ENCODE assay signal across 13 mouse cellular contexts in the genomic region with DNA sequence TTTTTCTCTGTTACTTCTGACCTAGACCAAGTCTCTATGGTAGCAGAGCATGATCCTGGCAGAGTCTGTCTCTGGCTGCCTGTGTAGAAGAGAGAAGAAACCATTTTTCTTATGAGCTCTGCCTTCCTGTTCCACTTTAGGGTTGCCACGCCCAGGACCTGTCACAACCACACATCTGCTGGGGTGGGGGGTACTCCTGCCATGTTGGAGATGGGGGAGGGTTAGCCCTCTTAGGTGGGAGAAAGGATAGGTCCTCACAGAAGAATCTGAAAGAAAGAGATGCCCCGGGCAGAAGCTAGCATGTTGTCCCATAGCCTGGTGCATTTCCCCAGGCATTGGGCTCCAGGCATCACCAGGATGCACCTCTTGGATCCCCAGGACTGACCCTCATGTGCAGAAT. TPM values are rescaled to one million over a fixed set of nuclear protein-coding genes. Genes with fewer than 3 reads are reported as not detected.
DNase-seq lines count a peak whose midpoint lies in the region; ATAC-seq lines count a peak whose summit lies in the region.
"Had no signal": no experiment of that assay in that cellular context is flagged by ENCODE, and none has a peak within 500 bp of the region (broad histone marks: within the 10 kb centered on the region; RNA-seq: fewer than 3 reads in every experiment).

No protein-coding gene starts in this region.

- peak overlapping the region; percentile 56; the same call in 1 of the 2 replicates for H3K27ac ChIP-seq in heart, embryonic 13.5 days (replicated peaks)
- H3K27ac ChIP-seq in limb, embryonic 15.5 days = peak overlapping the region; percentile 47

- peak overlapping the region; percentile 56 for H3K4me2 ChIP-seq in heart, embryonic 13.5 days
- H3K4me2 ChIP-seq in limb, embryonic 15.5 days = no peak overlapping the region

- no peak for DNase-seq in heart, postnatal 36 days
- peak; percentile 15 for DNase-seq in thymus, postnatal 14 days
- no peak for DNase-seq in thymus, postnatal 0 days (ENCODE audit: low spot score)
- DNase-seq in testis, postnatal 10 days (ENCODE audit: low spot score) = peak; percentile 35
- DNase-seq in left cerebral cortex, adult 8-10 months (ENCODE audit: low spot score in 2 of 2) = no peak
- DNase-seq in frontal cortex, adult 2 months (ENCODE audit: extremely low spot score in 1 of 2, low spot score in 1 of 2) = no peak
- DNase-seq: gastrocnemius, postnatal 10 days; kidney, adult 18-20 months; lung, postnatal 14 days; thymus, postnatal 25 days had no signal

- H3K36me3 ChIP-seq in heart, embryonic 13.5 days = 0 out of 2 replicates have a peak, but pooled peaks cover 3% of the 10 kb centered on the region
- H3K36me3 ChIP-seq in limb, embryonic 15.5 days = no peaks in the 10 kb centered on the region

- no peaks in the 10 kb centered on the region for H3K27me3 ChIP-seq in heart, embryonic 13.5 days (replicated peaks)
- no peaks in the 10 kb centered on the region for H3K27me3 ChIP-seq in limb, embryonic 15.5 days

- no peak for ATAC-seq in heart, embryonic 13.5 days (ENCODE audit: extremely low read depth, insufficient number of reproducible peaks, low FRiP score, low TSS enrichment)
- no peak for ATAC-seq in limb, embryonic 15.5 days (ENCODE audit: insufficient number of reproducible peaks, low FRiP score, low TSS enrichment, low read depth)

- H3K4me3 ChIP-seq in heart, embryonic 13.5 days = 0 out of 2 replicates have a peak overlapping the region, but pooled peaks have one; percentile 20
- no peak overlapping the region for H3K4me3 ChIP-seq in limb, embryonic 15.5 days
- H3K4me3 ChIP-seq: myocyte had no signal

- intact Hi-C loops in heart, postnatal 36 days (cut with DNase I) = no loop called here

- WGBS in heart, embryonic 13.5 days = 67% methylated on average over 2 of the region's 2 CpGs
- 78% methylated on average over 2 of the region's 2 CpGs for WGBS in limb, embryonic 15.5 days

- H3K4me1 ChIP-seq in heart, embryonic 13.5 days = peaks cover 84% of the 10 kb centered on the region
- peaks cover 67% of the 10 kb centered on the region for H3K4me1 ChIP-seq in limb, embryonic 15.5 days

- peak overlapping the region; percentile 67 for H3K9ac ChIP-seq in heart, embryonic 13.5 days
- no peak overlapping the region for H3K9ac ChIP-seq in limb, embryonic 15.5 days

- H3K9me3 ChIP-seq in heart, embryonic 13.5 days = no peaks in the 10 kb centered on the region
- no peaks in the 10 kb centered on the region for H3K9me3 ChIP-seq in limb, embryonic 15.5 days

RNA-seq across cellular contexts. Expression of a gene that starts 5.6 kb away (rescaled TPM):
- 10.3 and 11.4 TPM in 2 replicates for polyA plus RNA-seq in heart, embryonic 13.5 days (2015; fragmentation: Nextera tagmentation; extraction: Ambion mirVana)
- total RNA-seq in heart, postnatal 36 days (2021) = 1 to 10 TPM; 6.7 to 9.2 TPM
- polyA plus RNA-seq in thymus, postnatal 0 days (2015; fragmentation: Nextera tagmentation; extraction: Ambion mirVana) = 22.9 and 25.1 TPM in 2 replicates
- 30.5 and 36.5 TPM in 2 replicates for polyA plus RNA-seq in limb, embryonic 15.5 days (2015; fragmentation: Nextera tagmentation; extraction: Ambion mirVana)
- 1 to 10 TPM; 7.2 to 9.4 (median 8.6) TPM for total RNA-seq in left cerebral cortex, adult 8-10 months (2022)
- 8.6 and 9.7 TPM in 2 replicates for polyA plus RNA-seq in frontal cortex, adult 2 months (2012; rRNA removed)

Comparison
In these comparisons a context has a peak if more than half of its experiments do, and no peak if none do; other contexts are left out.
1. DNase-seq: peak in thymus, postnatal 14 days (single experiment) and testis, postnatal 10 days (single experiment); none in heart, postnatal 36 days (0 of 2), thymus, postnatal 0 days (single experiment), left cerebral cortex, adult 8-10 months (0 of 2) and frontal cortex, adult 2 months (0 of 2).